Mouse (Mus musculus) hindbrain, postnatal 0 days (tissue): ENCODE results near the gene Kcnk2. TPM values are rescaled to one million over a fixed set of nuclear protein-coding genes. Genes with fewer than 3 reads are reported as not detected.

Source experiments
- ATAC-seq: fragments of 200-750 bp; cut with Nextera tagmentation; 2 replicates; pipeline ENCODE4 v1.8.0; 2017; ENCODE audit warnings: mild to moderate bottlenecking, moderate TSS enrichment, moderate library complexity
- DNase-seq: peaks from one replicate; pipeline ENCODE4 v3.0.0-alpha.2; 2015; ENCODE audit warnings: low spot score
- H3K27ac ChIP-seq: fragments of 300-500 bp; sonication (generic); 2 replicates; pipeline ENCODE4 v1.5.1; 2014; ENCODE audit warnings: mild to moderate bottlenecking
- H3K27me3 ChIP-seq: fragments of 300-500 bp; sonication (generic); 2 replicates; pipeline ENCODE4 v1.6.1; 2014; ENCODE audit warnings: low read length, mixed read lengths; ENCODE audit not compliant: insufficient read depth
- H3K36me3 ChIP-seq: fragments of 300-500 bp; sonication (generic); 2 replicates; pipeline ENCODE4 v1.6.1; 2014; ENCODE audit warnings: low read length, mixed read lengths; ENCODE audit not compliant: insufficient read depth
- H3K4me1 ChIP-seq: fragments of 300-500 bp; sonication (generic); 2 replicates; pipeline ENCODE4 v1.6.1; 2014; ENCODE audit warnings: antibody characterized with exemption, low read length, mixed read lengths; ENCODE audit not compliant: insufficient read depth
- H3K4me2 ChIP-seq: fragments of 300-500 bp; sonication (generic); 2 replicates; pipeline ENCODE4 v1.6.1; 2014; ENCODE audit warnings: low read depth, mild to moderate bottlenecking, low read length, moderate library complexity, mixed read lengths
- H3K4me3 ChIP-seq: fragments of 300-500 bp; sonication (generic); 2 replicates; pipeline ENCODE4 v1.5.1; 2014; ENCODE audit warnings: low read length
- H3K9ac ChIP-seq: fragments of 300-500 bp; sonication (generic); replicated peaks from 2 replicates; pipeline ENCODE4 v1.6.1; 2014; ENCODE audit warnings: mild to moderate bottlenecking, low read length, moderate library complexity, mixed read lengths
- H3K9me3 ChIP-seq: fragments of 300-500 bp; sonication (generic); 2 replicates; pipeline ENCODE4 v1.6.1; 2016; ENCODE audit warnings: low read length, mixed read lengths
- CTCF ChIP-seq: IDR thresholded peaks from 2 replicates; pipeline ENCODE4 v1.5.1; 2016; ENCODE audit warnings: antibody characterized with exemption, control low read depth, low read depth
- WGBS: fragments of 180-500 bp; shearing (Covaris S2); extraction: QIAGEN DNeasy Blood & Tissue Kit; methylation state at CpG from one replicate; pipeline ENCODE4 v1.1.7; 2014; 5-methylcytosine and 5-hydroxymethylcytosine counted together
- microRNA-seq, 2 experiments: library from miRNA; unstranded; fragments of <30 nt; microRNA quantifications; one replicate each; pipeline ENCODE4; 2016
- polyA plus RNA-seq: library from polyadenylated mRNA; unstranded; fragments of >200 nt; fragmentation: Nextera tagmentation; extraction: Ambion mirVana; gene quantifications from 2 replicates; pipeline ENCODE4 v1.2.1, GENCODE M21; 2015
- total RNA-seq: library from RNA; depleted of rRNA; stranded (reverse); fragments of >200 nt; gene quantifications from 2 replicates; pipeline ENCODE4 v1.2.3, GENCODE M21; 2014

Kcnk2 gene
- total and polyA plus RNA-seq, 2 experiments from 2014 or later: 13.2 to 16.2 TPM

- no peak for DNase-seq
Measured at GRCm38 (mm10) chr1:189173479-189173878, 228.6 kb downstream of the Kcnk2 start.

GRCm38 (mm10) chr1:189171138-189171537 is 230.9 kb downstream of the Kcnk2 start:
- Histone ChIP-seq H3K36me3 (no peaks in the 10 kb centered on the region), H3K4me1 (no peaks in the 10 kb centered on the region), H3K27me3 (no peaks in the 10 kb centered on the region), H3K9me3 (no peaks in the 10 kb centered on the region), H3K9ac (no peak overlapping the region), H3K27ac (no peak overlapping the region), H3K4me3 (no peak overlapping the region), H3K4me2 (no peak overlapping the region)
- TF ChIP-seq CTCF: no peak
- ATAC-seq: no peak
- WGBS: 89% methylated on average over 4 of the region's 4 CpGs
- DNase-seq: no peak

More at GRCm38 (mm10) chr1:189173479-189173878, 228.6 kb downstream of the Kcnk2 start:
- no peak for TF ChIP-seq CTCF
- Histone ChIP-seq H3K9me3 (no peaks in the 10 kb centered on the region), H3K9ac (no peak overlapping the region), H3K36me3 (no peaks in the 10 kb centered on the region), H3K27me3 (no peaks in the 10 kb centered on the region), H3K4me2 (no peak overlapping the region), H3K4me1 (no peaks in the 10 kb centered on the region), H3K27ac (no peak overlapping the region), H3K4me3 (no peak overlapping the region)
- no peak for ATAC-seq
- 74% methylated on average over 8 of the region's 8 CpGs for WGBS

DNA sequence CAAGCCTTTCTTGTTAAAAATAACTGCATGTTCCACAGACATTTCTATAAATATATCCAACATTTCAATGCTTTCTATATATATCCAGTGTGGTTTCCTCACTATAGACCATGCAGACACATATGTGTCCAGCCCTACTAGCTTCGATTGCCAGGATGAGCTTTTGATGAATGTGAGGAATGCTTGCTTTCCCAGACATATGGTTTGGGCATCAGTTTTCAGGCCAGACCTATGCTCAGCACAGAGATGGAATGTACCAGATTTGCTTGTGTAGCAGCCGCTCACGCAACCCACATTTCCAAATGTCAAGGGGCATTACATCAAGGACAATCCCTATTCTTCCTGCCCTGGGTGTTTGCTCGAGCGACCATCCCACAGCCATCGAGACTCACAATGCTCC is 236.3 kb downstream of the Kcnk2 start:
- no peak overlapping the region for H3K9ac ChIP-seq
- no peak overlapping the region for H3K4me3 ChIP-seq
- no peak for TF ChIP-seq CTCF
- no peak overlapping the region for H3K4me2 ChIP-seq
- DNase-seq (no peak), ATAC-seq (no peak)
- WGBS: 92% methylated on average over 6 of the region's 6 CpGs
- no peaks in the 10 kb centered on the region for H3K27me3 ChIP-seq
- no peaks in the 10 kb centered on the region for H3K9me3 ChIP-seq
- H3K4me1 ChIP-seq: no peaks in the 10 kb centered on the region
- no peak overlapping the region for H3K27ac ChIP-seq
- H3K36me3 ChIP-seq: no peaks in the 10 kb centered on the region

- H3K4me1 ChIP-seq: no peaks in the 10 kb centered on the region
- DNase-seq (no peak), ATAC-seq (no peak)
- H3K4me2 ChIP-seq: no peak overlapping the region
- no peaks in the 10 kb centered on the region for H3K9me3 ChIP-seq
- H3K27ac ChIP-seq: no peak overlapping the region
- no peaks in the 10 kb centered on the region for H3K36me3 ChIP-seq
- H3K27me3 ChIP-seq: no peaks in the 10 kb centered on the region
- WGBS: 60% methylated on average over 6 of the region's 6 CpGs
- H3K4me3 ChIP-seq: no peak overlapping the region
- no peak for TF ChIP-seq CTCF
- H3K9ac ChIP-seq: no peak overlapping the region
Measured at GRCm38 (mm10) chr1:189165141-189165540, 236.9 kb downstream of the Kcnk2 start.

DNA sequence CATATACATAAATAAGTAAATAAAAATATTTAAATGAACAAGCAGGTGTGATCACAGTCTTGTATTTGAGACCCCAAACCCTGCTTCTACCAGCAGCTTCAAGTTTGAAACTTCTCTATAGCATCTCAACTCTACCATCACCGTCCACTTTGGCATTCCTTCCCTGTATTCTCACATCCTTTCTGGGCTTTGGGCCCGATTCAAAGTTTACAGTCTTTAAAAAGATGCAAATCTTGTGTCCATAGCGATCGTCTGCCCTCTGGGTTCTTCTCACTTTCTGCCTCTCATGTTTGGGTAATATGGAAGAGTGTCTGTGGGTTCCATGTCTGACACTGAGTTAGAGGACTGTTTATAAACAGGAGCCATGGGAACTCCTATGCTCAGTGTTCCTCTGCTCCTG is 237.4 kb downstream of the Kcnk2 start:
- Histone ChIP-seq H3K36me3 (no peaks in the 10 kb centered on the region), H3K27me3 (no peaks in the 10 kb centered on the region), H3K9me3 (no peaks in the 10 kb centered on the region), H3K4me1 (no peaks in the 10 kb centered on the region), H3K4me3 (no peak overlapping the region), H3K4me2 (no peak overlapping the region), H3K27ac (no peak overlapping the region), H3K9ac (no peak overlapping the region)
- WGBS: 55% methylated on average over 4 of the region's 4 CpGs
- TF ChIP-seq CTCF: no peak
- no peak for ATAC-seq
- DNase-seq: no peak

- WGBS: 92% methylated on average over 2 of the region's 2 CpGs
- Histone ChIP-seq H3K27ac (no peak overlapping the region), H3K4me1 (no peaks in the 10 kb centered on the region), H3K4me2 (no peak overlapping the region), H3K4me3 (no peak overlapping the region), H3K36me3 (no peaks in the 10 kb centered on the region), H3K9ac (no peak overlapping the region), H3K9me3 (no peaks in the 10 kb centered on the region), H3K27me3 (no peaks in the 10 kb centered on the region)
- TF ChIP-seq CTCF: no peak
- ATAC-seq (no peak), DNase-seq (no peak)
Measured at GRCm38 (mm10) chr1:189164241-189164640, 237.8 kb downstream of the Kcnk2 start.

Small RNAs within 50 kb of the gene (microRNA-seq; reads per million reads assigned to microRNA genes)
- 0 reads per million in 2 experiments for gene Gm24092
